Mouse (Mus musculus) adrenal gland, postnatal 10 days (tissue): ENCODE measurements at regions not wholly inside any gene's neighbourhood (a gene's known extent, or its start where the extent isn't known, plus 50 kb on each side); places are given as distances from the start of the nearest gene placed in this dataset.

Experiments
- DNase-seq: peaks from one replicate; pipeline ENCODE4 v3.0.0; 2021; ENCODE audit warnings: mixed read lengths

DNA sequence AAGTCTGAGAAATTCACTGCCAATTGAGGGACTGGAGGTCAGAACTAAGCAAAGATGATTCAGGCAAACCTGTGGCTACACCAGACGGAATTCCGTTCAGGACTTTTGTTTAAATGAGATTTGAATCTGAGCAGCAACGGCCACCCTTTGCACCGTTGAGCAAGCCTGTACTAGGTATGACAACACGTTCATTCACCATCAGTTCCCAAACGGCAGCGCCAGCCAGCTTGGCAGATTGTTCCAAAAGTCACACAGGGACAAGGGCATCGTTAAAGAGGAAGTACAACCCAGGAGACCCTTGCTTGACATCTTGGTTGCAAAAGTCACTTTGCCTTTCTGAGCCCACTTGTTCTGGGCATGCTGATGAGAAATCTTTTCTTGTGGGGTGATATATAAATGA lies 233.5 kb downstream of the Foxo1 start:
- DNase-seq = peak; percentile 64

DNA sequence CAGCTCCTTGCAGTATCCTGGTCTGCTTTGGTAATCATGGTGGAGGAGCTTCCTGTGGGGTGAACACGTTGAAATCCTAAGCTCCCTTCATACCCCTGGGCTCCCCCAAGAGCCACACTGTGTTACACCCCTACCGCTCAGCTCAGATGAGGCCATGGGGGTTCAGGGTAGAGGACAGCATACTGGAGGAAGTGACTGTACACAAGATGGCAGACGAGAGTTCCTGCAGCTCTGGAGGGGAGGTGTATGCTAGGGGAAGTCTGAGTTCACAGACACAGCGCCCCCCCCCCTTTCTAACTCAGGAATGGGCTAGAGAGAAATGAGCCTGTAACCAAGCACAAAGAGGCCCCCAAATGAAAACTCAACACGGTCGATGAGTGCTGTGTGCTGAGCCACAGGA lies 231.9 kb downstream of the Foxo1 start:
- no peak for DNase-seq

DNA sequence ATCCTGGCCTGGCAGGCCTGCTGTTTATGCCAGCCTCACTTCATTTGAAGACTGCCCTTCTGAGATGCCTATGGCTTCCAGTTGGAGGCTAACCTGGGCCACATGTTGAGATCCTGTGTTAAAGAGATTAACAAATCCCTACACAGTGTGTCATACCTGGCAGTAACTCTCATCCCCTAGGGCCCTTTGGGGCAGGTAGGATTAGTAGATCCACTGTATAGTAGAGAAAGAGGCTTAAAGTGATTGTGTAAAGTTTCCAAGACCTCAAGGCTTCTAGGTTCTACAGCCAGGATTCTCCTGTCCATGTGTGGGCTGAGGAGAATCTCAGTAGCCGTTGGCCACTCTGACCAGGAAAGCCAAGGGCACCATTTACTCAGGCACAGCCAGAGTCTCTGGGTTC lies 231.4 kb downstream of the Foxo1 start:
- no peak for DNase-seq

DNA sequence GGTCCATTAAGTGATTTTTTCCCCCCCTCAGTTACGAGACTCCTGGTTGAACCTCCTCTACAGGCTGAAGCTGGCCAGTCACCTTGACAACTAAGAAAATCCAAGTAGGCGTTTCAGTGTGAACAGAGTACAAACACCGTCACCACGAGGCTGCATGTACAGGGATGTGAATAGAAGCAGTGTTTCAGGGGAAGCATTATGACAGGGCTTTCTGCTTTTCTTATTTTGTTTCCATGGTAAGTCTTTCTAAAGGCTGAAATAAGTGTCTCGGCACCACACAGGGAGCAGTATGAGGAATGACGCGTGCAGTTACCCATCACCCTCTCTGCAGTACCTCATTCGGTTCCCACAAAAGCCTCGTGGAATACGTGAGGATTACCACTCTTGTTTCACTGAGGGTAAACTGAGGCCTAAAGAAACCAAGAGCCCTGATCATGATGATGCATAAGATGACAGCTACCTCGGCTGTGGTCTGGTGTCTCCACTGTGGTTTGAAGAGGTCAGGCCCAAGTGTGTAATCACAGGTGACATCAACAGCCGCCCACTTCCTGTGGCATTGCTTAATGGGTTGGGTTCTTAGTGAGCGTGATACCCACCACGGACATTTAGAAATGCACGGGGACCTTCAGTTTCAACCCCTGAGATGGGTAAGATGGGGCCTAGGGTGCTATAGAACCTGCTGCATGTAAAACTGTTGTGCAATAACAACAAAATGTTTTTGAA lies 230.5 kb downstream of the Foxo1 start:
- DNase-seq = no peak

DNA sequence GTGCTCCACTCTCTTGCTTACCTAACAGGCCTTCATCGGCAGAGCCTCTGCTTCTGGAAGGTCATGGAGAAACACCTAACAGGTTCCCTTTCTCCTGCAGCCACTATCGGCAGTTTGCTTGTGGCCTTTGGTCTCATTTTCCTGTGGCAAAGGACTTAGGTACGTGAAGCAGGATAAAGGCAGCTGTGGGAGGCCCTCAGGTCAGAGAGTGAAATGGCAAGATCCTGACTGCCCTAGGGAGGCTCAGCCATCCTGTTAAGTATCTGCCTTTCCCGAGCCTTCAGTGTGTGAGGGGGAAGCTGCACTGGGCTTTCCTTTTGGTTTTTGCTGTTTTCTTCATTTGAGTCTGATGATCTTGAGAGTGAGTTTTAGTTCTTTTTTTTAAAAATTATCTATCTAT lies 228.8 kb downstream of the Foxo1 start:
- no peak for DNase-seq

DNA sequence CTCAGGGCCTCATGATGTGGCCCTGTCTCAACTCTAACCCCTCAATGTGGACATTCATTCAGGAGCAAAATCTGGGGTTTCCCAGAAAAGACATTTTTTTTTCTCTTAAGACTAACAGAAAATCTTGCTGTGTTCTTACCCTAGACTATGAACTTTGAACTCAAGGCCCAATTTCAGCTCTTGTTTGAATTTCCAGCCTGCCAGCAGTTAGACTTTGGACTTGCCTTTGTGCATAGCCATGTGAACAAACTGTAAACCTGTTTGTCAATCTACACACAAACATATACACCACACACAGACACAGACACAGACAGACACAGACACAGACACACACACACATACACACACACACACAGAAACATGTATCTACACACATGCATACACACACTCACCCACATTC lies 227.3 kb downstream of the Foxo1 start:
- no peak for DNase-seq

DNA sequence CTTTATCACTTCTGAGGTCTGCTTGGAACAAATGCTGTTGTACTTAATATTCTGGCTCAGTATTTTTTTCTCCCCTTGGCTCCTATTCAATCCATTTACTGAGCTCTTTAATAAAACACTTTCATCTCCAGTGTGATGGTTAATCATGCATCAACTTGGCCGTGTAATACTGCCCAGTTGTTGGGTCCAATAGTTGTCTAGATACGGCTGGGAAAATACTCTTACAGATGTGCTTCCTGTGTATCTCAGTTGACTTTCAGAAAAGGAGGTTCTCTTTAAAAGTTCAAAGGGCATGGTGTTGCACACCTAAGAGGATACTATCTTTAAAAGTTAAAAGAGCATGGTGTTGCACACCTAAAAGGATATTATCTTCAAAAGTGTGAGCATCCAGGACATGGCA lies 226.8 kb downstream of the Foxo1 start:
- no peak for DNase-seq

DNA sequence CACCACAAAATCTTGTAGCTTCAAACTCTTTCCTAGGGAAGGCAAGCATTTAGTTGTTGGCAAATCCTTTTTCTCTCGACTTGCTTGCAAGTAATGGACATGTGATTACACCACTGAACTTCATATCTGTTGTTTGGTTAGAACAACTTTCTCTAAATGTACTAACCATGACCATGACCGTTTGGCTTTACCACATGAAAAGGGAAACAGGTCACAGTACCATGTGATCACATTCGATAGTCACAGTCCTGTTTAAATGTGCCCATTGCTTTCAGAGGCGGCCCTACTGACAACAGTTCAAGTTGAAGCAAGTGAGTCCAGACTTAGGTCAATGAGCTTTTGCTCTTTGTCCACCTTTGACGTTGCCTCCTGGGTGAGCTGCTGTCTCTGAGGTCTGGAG lies 211.1 kb downstream of the Foxo1 start:
- DNase-seq = no peak

DNA sequence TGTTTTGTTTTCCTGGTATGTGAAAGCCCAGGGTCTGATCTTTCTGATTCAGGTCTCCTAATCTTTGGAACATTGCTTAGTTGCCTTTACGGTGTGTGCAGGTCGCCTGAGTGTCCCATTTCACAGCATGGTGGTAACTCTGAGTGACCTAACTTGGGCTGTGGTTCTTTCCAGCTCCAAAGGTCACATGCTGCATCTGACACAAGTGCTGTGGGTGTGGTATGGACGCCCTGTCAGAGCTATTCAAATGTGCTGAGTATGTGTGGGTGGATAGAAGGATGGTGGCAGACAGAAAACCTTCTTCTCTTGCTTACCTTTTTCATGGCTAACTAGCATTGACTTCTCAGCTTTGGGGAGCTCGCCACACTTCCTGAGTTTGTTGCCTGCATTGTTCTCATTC lies 201.8 kb downstream of the Foxo1 start:
- DNase-seq = no peak

DNA sequence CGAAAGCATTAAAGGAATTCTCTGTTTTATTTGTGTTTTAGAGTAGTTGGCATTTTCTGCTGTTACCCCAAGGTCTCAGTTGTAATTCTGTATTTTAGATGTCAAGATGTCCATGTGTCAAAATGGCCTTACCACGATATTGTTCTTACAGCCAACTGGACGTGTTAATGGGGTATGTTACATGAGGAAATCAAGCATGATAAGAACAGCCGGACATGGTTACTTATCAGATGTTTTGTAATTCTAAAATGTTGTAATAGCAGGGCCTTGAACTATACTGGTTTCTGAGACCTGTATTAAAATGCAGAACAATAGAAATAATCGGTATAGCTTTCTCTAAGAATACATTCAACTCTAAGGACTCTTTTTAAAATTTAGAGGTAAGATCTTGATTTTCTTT lies 201.3 kb downstream of the Foxo1 start:
- no peak for DNase-seq

DNA sequence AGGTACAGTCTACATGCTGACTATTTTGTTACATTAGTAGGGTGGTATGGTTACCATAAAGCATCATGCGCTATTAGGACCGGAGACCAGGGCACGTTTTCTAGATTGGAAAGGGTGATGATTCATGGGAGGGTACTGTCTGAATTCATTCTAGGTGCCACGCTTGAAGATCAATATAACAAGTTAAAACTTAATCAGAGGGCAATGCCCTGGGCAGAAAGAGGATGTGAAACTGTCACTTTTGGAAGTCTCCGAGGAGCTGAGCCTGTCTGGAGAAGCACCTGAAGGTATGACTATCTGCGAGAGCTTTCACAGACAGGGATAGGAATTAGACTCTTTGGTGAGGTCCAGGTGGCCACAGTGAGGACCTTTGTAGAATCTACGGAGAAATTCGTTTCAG lies 200.2 kb downstream of the Foxo1 start:
- no peak for DNase-seq

DNA sequence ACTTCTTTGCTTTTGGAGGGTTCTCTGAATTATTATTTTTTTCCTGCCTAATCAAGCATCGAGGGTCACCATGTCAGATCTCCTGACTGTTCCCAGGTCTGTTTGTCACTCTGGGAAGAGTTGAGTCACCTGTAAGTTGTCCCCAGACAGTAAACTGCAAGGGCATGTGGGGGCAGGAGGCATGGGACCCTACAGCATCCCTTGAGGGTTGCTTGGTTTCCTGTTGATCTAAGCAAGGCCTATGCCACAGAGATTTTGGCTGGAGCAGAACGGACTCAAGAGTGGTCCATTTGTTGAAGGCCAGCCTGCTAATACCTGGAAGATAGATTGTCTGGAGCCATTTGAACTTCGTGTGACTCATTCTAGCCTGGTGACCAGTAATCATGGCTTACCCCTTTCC lies 199.7 kb downstream of the Foxo1 start:
- DNase-seq = no peak

DNA sequence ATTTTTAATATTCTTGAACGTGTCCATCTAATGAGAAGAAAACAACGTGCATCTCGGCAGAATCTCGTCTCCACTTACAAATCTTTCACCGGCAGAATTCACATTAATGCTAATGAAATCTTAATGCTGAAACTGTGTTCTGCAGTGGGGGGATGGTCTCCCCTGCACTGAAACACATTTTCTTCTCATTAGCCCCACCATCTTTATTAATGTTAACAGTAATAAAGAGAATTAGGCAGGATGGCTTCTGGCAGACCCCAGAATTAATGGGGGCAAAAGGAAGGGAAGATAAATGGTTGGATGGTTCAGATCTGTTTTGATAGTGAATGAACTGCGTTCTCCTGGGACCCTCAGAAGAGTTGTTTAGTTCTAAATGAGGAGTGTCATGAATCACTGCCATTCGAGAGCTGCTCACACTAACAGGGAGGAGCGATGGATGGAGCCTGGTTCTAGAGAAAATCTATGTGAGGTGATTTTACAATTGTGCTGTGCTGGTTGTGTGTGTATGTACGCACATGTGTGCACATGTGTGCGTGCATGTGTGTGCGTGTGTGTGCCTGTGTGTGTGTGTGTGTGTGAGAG lies 198.9 kb downstream of the Foxo1 start:
- DNase-seq = no peak

DNA sequence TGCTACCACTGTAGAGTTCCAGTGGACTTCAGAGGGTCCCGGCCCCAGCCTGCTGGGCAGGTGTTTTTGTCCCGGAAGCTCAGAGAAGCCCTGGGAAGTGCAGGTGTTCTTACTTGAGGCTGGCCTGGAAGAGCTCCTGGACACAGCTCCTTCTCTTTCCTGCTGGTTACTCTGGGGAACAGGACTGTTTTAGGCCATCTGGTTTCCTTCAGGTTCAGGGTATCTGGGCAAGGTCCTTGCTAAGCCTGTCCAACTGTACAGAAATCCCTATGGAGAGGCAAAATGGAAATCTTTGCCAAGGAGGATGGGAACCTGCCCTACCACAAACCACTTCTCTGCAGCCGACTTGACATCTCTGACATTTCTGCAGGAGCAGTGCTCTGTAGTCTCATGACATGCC lies 198.4 kb downstream of the Foxo1 start:
- peak; percentile 22 for DNase-seq

DNA sequence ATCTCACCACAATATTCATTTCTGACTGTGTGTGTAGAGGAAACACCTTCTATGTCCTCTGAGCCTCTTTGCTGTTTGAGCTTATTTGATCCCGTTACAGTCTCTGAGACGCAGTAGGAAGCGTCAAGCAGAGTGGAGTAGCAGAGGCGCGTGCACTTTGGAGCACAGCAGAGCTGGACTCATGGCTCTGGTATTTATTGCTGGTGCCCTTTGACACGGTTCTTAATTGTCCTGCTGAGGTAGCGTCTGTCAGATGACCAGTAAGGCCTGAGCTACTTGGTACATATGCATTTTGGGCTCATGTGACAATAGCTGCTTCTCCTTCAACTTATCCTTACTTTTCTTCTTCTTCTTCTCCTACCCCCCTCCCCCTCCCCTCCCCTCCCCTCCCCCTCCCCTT lies 195.8 kb downstream of the Foxo1 start:
- DNase-seq = no peak

DNA sequence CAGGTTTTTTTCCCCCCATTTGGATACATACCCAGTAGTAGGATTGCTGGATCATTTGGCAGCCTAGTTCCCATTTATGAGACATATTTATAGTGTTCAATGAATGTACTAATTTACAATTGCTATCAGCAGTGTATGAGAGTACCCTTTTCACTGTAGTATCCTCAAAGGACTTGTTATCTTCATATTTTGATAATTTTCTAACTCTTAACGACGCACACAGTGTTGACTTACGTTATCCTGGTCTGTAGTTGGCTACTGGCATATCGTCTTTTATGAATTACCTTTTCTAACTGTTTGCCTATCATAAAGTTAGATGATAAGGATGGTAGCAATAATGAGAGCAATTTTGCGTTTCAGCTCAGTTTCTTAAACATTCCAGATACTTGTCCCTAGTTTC lies 186.8 kb downstream of the Foxo1 start:
- no peak for DNase-seq

DNA sequence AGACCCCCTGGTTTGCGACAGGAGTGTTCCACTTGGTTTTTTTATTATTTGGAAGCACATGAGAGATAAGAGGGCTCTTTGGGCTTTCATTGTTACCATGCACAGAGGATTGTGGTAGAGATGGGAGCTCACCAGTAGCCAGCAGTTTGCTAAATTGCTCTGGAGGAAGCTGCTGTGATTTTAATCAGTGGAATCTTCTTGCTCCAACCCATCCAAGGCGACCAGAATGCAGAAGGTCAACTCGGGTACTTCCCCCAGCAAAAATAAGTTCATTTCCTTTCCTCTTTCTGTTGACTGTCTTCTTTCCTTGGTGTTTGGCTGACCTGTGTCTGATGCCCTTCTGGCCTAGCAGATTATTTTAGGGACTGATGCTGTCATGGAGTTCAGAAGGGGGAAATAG lies 184.9 kb downstream of the Foxo1 start:
- no peak for DNase-seq

DNA sequence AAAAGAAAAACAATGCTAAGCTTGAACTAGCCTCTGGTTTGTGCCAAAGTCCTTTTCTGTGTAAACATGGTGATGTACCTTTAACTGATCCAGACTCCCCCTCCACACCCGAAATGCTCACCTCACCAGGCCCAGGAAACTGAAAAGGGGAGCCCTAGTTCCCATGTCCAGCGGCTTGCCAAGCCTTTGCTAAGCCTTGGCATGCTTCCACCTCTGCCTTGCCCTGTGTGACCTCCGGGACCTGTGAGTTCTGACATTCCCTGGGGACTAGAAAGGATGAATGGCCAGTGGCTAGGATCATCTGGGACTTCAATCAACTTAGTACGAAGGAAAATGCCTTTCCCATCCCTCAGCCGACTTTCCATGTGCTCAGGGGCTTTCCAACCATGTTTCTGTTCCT lies 184.2 kb downstream of the Foxo1 start:
- peak; percentile 81 for DNase-seq

DNA sequence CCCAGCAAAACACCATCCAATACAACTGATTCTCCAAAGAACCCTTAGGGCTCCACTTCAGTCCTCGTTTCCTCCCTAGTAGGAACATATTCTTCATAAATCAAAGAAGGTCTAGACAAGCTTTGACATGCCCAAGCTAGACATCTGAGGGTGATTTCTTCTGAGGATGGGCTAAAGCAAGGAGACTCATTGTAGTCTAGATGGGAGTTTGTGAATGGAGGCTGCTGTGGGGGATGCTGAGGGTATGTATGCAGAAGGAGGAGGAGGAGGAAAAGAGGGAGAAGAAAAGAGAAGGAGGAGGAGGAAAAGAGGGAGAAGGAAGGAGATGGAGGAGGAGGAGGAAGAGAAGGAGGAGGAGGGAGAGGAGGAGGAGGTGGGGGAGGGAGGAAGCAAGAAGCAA lies 178.9 kb downstream of the Foxo1 start:
- DNase-seq = no peak

DNA sequence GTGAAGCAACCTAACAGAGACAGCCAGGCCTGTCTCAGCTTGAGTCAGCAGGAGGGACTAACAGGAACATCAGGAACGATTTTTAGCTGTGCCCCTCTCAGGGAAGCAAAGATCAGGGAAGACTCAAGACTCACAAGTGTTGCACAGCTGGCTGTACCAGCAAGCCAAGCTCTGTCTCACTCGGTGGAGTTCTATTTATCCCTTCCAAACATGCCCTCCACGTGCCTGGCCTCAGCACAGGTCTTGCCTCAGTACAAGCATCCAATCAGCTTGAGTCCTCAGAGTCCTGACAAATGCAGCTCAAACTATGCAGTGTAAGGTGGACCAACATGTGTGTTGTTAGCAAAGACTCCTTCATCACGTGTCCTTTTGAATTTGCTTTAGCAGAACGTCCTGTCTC lies 178.4 kb downstream of the Foxo1 start:
- no peak for DNase-seq

DNA sequence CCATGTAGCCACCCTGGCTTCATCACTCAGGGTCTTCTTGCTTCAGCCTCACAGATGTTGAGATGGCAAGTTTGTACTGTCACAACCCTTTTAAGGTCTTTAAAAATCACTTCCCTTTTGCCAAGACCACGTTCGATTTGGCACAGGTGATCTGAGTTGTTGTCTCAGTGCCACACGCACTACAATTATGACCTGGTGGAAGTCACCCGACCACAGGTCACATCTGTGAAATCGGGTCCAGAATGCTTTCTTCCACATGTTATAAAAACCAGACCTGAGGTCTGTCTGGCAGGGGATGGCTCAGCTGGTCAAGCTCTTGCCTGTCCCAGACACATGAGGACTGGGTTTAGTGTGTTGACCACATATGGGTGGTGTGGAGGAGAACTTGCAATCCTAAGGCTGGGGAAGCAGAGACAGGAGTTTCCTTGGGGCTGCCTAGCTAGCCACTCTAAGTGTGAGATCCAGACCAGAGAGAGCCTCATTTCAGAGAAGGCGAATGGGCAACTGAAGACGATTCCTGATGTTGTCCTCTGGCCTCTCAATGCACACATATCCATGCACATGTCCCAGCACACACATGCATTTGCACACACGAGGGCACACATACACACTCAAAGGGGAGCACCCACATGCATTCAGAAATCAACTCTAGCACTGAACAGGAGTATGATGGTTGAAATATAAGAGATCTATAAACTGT lies 176.4 kb downstream of the Foxo1 start:
- DNase-seq = no peak

DNA sequence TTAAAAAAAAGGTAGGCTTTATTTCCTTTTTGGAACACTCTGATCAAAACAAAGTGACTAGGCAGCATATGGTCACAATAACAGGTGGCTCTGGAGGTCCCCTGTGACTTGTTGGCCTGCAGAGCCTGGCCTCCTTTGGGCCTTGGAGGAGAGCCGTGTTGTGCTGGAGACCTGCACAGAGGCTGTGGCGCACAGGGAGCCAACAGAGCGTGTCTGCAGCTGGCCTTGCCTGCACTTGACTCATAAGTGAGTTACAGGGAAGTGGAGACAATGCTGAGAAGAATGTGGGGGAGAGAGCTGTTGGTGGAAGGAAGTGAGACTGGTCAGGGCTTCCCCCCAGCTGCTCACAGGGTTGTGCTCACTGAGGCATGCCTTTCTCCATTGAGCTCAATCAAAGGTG lies 175.7 kb downstream of the Foxo1 start:
- DNase-seq = peak; percentile 65

DNA sequence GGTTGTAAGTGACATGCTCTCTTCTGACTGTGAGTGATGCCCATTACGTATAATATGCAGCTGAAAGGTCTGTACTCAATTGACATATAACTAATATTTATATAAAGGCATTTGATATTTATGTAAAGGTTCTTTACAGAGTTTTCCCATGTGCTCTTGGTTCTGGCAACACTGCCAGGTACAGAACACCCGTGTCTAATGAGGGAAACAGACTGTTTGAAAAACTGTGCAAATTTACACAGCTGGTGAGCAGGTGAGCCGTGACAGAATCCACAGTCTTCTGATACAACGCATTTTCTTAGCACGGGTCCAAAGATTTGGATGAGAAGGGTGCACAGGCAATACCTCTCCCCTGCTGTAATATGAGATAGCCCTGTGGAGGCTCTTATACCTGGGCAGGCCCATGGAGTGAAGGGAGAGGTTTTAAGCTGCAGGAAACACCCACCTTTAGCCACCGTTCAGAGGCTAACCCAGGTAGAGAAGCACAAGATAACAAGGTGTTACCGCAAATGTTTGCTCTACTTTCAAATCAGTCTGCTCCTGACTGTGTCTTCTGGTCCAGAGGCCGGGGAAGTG lies 161.0 kb downstream of the Foxo1 start:
- no peak for DNase-seq

DNA sequence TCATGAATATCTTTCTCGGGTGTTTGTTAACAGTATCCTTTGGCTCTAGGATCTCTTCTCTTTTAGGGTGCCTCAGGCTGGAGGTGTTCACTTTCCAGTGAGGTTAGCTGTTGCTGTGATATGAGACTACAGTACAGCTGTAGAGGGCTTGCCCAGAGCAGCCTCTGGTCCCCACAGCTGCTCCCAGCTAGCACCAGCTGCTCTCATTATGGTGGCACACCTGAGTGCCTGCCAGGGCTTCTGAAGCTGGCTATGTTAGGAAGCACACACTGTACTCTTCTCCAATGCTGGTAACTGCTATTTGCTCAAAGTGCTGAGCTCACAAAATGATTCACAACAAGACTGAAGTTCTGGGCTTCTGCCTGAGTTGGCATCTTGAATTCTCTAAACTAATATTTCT lies 154.7 kb downstream of the Foxo1 start:
- DNase-seq = no peak
